Mouse (Mus musculus) NIH3T3 (cell line): ENCODE results near the gene Ampd1.
"Not testable (repeated sequence)": the region's sequence is repeated elsewhere in the genome, so short reads cannot be mapped to it uniquely, and the experiment has no call there.

Experiments
- DNase-seq: peaks from one replicate; pipeline ENCODE4 v3.0.0-alpha.2; 2012; ENCODE audit warnings: low read depth

Ampd1 gene

DNA sequence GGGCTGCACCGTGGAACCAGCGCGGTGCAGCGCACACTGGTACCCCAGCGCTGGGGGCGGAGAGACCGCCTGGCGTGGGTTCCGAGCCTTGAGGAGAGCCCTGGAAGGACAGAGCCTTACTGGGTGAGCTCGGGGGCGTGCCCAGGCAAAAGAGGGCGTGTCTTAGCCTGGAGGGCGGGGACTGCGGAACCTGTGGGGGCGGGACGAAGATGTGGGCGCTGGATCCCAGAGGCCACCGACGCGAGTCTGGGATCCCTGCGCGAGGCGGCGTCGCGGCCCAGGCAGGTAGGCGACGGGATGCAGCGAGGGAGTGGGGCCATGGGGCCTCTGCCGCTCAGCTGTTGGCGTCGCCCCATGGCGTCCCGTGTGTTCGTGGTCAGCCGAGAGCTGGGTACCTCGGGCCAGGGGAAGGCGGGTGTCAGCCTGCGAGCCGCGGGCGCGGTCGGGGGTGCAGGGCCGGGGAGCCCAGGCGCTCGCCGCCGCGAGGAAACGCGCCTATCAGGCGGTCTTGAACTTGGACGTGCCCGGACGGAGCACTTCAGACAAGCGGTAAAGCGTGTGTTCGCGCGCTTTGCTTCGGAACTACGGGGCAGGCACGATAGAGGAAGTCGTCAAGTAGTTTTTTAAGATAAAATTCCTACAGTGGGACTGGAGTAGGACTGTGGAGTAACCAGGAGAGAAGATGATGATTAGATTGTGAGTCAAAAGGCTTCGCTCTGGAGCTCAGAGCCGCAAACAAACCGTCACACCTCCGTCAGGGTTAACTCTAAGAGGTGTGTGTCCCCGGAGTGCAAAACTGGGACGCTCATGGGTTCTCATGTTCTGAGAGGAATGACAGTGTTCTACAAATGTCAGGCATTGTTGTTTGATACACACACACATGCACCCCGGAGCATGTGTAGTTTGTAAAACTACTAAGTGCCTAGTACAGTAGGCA, 28.9 kb downstream of the Ampd1 start, which contains the start of gene Dennd2c:
Dennd2c (plus strand) TSS at position 151 of the 937 bp plus-strand sequence.
- peak; percentile 95 for DNase-seq

DNA sequence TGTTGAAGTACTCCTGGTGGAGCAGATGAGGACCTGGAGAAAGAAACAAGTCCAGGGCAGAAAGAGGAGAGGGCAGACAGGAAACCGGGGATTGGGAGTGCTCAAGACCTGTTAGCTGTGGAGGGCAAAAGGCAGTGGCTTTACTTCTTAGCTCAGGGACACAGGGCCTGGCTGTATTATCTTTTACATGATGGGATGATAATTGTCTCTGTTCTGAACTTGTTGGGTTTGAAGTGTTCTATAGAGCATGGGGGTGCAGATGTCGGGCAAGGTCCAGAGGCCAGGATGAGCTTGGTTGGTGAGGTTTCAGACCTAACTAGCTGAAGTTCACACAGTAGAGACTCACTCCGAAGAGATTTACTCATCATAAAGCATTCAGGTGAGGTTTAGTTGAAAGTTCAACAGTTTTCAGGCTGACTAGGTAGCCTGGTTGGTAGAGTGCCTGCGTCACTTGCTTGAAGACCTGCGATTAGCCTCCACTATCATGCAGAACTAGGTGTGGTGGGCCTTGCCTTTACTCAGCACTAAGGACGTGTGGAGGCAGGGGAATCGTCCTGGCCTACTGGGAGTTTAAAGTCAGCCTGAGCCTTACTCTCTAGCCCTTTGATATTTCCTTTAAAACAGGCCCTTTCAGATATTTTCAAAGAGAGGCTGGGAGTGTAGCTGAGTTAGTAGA, 33.9 kb downstream of the Ampd1 start:
- DNase-seq: no peak

DNA sequence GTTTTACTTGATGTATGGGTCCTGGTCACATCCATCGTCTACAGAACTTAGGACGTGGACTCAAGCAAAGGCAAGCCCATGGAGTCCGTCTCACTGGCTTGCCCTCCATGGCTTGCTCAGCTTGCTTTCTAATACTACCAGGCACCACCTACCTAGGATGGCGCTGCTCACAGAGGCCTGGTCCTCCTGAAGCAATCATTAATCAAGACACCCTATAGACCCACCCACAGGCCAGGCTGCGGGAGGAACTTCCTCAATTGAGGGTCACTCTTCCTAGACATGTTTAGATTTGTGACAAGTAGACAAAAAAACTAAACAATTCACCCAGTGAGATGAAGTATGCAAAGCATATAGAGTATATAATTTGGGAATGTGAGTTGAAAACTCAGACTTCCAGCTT, 38.4 kb downstream of the Ampd1 start:
- DNase-seq: no peak

DNA sequence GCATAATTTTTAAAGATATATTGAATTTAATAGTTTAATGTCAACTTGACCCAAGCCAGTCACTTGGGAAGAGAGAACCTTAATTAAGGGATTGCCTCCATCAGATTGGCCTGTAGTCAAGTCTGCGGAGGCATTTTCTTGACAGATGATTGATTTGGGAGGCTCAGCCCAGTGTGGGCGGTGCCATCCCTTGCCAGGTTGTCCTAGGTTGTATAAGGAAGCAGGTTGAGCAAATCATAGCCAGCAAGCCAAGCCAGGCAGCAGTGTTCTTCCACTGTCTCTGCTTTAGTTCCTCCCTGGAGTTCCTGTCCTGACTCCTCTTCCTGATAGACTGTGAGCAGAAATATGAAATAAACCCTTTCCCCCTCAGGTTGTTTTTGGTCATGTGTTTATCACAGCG, 49.8 kb downstream of the Ampd1 start:
- no peak for DNase-seq

DNA sequence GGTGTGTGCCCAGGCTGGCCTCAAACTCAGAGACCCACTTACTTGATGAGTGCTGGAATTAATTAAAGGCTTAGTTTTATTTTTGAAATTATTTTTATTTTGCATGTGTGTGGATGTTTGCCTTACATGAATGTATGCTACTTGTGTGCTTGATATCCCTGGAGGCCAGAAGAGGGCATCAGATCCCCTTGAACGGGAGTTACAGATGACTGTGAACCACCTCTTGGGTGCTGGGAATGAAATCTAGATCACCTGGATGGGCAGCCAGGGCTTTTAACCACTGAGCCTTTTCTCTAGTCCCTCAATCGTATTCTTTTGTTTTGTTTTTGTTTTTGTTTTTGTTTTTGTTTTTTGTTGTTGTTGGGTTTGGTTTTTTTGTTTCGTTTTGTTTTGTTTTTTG, 52.3 kb downstream of the Ampd1 start:
- no peak for DNase-seq

DNA sequence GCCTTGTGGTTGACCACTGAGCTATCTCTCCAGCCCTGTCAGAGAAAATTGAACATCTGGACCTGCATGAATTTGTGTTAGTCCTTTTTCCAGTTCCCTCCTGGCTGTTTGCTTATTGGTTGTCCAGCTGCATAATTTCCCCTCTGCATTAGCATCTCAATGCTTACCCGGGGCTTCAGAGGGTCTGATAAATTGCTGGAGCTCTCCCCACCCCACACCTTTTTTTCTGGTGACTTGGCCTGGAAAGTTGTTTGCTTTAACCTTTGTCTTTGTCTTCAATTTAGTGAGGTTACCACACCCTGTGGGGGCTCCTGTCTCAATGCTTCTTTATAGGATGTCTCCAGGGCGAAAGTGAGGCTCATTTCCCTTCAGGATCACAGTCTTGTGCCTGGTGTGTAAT, 53.4 kb downstream of the Ampd1 start:
- DNase-seq: no peak

DNA sequence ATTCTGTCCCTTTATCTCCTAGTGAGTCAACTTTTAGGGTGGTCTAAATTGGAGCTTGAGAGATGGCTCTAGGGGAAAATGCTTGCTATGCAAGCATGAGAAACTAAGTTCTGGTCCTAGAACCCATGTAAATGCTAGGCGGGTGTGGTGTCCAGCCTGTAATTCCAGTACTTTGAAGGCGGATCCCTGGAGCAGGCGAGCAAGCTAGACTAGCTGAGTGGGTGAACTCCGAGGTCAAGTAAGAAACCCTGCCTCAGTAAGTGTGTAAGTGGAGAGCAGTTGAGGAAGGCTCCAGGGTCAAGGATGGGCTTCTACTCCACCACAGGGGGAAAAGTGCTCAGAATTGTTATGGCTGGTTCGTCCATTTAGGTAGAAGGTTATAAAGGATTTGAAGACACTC, 53.9 kb downstream of the Ampd1 start:
- DNase-seq: no peak

DNA sequence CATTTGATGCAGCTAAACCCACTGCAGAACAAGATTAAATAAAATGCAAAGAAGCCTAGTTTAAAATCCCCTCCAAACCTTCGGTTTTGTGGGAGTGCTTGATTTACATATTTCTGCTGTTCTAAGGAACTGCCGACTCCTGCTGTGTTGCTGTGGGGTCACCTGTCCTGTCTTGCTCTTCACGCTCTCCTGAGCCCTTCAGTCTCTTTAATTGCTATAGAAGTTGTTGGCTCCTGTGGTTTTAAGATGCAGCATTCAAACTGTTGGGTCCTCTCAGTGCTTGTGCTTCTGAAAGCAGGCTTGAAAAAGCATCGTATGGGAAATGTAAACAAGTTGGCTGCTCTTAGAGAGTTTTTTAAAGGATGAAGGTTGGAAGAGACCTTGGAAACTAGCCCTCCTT, 54.4 kb downstream of the Ampd1 start:
- no peak for DNase-seq

DNA sequence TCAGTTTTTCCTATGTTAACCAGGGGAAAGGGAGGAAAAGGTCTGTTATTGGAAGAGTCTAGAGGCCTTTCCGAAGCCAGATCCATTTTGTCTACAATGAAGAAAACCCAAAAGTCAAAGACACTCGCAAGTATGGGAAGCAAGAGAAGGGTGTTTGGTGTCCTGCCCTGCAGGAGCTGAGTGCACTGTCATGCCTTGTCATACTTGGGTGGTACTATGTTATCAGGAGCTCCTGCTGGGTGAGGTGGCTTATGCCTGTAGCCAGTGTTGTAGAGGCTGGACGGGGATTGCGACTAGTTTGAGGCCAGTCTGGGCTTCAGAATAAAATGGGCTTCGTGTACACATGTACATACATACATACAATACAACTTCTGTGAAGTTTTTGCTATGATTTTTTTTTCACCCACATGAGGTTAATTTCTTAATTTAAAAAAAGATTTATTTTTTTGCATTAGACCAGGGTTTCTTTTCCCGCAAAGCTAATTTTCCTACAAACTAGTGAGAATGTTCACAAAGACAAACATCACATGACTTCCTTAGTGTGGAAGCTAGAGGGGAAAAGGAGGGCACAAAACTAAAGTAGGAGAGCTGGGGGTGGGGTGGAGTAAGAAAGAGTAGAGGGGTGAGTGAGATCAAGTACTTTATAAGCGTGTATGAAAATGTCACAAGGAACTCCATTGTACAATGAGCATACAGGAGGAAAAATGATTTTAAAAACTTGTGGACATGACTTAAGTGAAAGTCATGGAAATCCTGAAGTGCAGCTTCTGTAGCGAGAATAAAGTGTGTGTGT, 55.7 kb downstream of the Ampd1 start:
- DNase-seq: no peak

DNA sequence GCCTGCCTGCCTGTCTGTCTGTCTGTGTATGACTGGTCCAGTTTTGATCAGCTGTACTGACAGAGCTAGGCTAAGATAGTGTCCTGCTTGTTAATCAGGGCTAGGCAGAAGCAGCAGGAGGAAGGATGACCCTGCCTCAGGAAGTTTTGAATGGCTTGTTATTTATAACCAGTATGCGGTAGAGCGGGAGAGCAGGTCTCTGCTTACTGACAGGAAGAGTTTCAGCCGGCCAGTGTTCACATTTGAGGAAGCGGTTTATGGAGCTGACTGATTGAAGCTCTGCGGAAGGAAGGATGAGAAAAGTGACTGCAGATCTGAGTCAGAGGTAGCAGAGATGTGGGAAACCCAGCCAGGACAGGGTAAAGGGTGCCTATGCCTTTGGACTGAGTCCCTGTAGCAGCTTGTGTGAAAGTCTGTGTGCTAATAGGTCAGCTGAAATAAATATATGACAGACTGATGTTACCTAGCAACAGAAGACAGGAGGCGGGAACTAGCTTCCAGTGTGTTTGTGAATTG, 56.5 kb downstream of the Ampd1 start:
- DNase-seq: peak; percentile 69

DNA sequence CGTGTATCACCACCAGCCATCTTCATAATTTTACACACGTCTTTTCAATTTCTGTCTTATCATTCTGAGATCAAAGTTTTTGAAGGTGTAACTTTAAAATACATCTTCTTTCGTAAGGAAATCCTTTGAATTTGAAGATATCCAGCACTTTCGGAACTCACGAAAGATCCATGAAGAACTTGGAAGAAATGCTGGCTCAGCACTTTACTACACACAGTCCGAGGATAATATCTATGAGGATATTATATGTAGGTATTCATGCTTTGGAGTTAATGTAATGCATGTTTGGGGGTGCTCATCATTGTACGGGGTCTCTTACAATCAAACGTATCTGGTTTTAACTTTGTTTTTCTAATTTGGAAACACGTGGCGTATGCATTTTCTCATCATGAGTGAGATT, 59.3 kb downstream of the Ampd1 start:
- DNase-seq: no peak

DNA sequence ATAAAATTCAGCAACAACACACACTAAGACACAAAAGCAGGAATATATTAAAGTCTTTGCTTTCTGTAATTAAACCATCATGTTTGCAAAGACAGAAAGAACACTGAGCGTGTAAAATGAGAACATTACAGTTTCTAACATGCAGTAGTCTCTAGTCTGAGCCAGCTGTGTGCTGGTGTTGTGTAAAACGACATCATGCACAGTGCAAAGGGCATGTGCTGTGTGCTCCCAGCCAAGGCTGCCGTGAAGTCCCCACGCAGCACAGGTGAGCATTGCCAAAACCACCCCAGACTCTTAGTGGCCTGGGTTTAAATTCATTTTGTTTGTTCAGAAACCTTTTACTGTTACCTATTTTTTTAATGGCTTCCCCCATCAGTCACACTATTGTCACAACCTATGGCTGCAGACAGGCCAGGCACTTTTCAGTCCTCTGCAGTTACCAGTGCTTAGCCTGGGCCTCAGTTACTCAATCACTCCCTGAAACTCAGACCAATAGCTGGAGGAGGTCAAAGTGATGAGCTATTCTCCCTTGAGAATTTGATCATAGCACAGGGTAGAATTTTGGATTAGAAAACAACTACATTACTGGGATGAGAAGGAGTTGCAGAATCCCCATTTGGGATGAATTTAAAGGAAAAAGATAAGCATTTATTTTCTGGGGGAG, 62.7 kb downstream of the Ampd1 start:
- peak; percentile 17 for DNase-seq

DNA sequence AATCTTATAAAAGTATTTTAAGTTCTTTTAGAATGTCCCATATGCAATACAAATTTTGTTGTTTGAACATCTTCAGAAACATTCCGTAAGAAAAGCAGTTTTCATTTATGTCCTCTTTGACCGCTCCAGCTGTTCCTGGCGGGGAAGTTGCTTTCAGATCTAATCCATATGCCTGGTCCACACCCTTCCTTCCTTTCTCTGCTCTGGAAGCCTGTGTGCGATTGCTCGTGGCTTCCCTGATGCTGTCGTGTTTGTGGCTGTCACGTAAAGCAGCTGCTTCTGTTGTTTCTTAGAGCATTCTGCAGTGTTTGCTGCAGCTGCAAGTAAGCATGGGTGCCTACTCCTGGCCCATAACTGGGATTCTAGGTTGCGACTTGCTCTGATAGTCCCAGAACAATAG, 65.2 kb downstream of the Ampd1 start:
- no peak for DNase-seq

DNA sequence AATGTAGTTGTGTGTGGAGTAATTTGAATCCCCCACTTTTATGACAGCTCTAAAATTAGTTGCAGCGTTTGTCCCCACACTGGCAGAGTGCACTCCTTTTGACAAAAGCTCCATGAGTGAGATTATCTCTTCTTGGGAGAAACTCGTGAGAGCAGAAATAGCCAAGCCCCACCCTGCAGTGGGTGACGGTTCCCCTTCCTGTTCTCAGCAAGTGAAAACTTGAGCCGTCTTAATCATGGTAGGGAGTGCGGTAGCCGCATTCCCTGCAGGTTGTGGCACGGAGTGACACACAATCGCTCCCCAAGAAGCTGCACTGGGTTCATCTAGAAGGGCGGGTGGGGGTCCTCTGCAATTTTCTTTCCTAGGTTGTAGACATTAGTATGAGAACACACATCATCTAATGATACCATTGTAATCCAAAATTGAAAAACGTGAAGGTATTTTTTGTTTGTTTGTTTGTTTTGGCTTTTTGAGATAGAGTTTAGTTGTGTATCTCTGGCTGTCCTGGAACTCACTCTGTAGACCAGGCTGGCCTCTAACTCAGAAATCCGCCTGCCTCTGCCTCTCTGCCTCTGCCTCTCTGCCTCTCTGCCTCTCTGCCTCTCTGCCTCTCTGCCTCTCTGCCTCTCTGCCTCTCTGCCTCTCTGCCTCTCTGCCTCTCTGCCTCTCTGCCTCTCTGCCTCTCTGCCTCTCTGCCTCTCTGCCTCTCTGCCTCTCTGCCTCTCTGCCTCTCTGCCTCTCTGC, 66.5 kb downstream of the Ampd1 start:
- not testable (repeated sequence) for DNase-seq

DNA sequence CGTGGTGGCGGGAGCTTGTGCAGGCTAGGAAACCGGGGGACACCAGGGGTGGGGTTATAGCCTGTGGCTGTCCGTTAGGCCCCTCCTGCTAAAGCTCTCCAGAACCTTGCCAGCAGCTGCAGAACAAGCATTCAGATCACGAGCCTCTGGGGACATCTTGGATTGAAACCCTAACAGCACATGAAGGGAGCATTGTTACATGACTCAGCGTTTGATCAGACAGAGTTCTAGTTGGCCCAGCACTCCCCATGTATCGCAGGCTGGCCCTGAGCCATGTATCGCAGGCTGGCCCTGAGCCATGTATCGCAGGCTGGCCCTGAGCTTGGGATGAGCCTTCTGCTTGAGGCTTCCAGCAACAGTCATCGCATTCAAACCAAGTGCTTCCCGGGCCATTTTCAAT, 67.5 kb downstream of the Ampd1 start:
- DNase-seq: peak; percentile 66

DNA sequence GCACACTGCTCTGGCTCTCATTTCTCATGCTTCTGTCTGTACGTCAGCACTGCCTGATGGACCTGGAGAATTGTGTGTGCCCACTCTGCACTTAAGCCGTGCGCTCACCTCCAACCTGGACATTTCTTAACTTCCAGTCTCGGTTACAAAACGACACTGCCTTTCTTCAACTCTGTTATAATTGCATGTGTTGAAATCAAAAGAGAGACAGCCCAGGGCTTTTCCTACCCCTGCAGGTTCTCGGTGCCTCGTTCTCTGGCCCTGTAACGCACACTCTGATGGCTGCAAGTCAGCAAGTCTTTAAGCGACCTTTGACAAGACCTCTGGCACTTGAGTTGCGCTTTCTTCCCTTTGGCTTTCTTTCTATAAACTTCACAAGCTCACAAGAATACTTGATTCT, 68.6 kb downstream of the Ampd1 start:
- no peak for DNase-seq

DNA sequence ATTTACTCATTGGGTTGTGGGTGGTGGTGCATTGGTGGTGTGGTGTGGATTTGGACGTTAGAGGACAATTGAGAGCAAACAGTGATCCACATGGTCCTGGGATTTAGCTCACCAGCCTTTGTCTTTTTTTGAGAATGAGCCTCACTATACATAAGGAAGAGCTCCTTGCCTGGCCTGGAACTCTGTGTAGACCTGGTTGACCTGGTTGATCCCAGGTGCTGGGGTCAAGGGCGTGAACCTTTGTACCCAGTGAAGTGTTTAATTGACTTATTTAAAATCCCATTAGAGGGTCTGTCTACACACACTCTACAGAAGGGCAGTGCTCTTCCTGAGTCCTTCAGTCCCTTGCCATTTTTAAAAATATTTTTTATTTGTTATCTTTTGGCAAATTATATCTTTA, 71.5 kb downstream of the Ampd1 start:
- no peak for DNase-seq

DNA sequence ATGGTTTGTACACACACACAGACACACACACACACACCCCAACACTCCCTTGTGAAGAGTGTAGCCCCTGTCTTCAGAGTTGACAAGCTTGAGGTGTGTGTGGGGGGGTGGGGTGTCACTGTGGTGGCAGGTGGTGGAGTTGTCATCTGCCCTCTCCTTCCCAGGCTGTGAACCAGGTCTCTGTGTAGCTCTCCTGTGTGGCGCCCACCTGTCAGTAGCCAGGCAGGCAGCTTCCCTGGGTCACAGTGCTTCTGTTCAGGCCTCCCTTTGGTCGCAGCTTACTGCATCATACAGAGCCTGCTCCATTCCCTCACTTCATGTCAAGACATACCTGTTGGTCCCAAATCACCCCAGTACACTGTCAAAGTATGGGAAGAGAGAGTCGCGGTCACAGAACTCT, 72.0 kb downstream of the Ampd1 start:
- DNase-seq: no peak

DNA sequence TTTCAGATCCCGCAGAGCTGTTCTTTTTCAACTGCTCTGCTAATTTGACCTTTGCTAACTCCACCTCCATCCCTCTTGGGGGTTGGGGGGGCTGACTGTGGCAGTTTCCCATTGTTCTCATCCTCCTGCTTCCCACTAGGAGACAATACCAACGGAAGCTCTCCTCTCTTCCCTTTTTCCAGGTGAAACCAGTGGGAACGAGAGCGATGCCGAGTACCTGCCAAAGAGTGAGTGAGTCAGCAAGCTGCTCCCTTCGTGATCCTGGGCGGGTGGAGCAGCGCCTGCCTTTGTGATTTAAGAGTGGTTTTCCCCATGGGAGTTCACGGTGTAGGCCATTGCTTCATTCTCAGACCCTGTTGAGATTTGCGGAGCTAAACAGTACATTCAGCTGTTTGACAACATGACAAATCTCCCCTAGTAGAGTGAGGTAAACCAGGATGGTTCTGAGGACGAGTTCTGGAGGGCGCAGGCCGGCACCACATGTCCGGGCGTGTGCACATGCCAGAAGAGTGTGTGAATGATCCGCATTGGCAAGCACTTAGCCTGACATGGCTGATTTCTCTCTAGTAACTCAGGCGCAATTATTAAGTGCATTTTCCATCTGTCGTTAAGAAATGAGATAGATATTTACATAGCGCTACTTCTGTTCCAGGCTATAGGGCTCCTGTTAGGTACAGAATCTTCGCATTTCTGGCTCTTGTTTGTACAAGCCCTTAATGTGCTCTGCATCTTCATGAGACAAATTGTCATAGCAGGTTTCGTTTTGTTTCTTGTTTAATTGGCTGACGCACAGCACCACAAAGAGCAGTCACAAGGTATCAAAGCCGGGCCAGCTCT, 72.7 kb downstream of the Ampd1 start:
- peak; percentile 32 for DNase-seq

DNA sequence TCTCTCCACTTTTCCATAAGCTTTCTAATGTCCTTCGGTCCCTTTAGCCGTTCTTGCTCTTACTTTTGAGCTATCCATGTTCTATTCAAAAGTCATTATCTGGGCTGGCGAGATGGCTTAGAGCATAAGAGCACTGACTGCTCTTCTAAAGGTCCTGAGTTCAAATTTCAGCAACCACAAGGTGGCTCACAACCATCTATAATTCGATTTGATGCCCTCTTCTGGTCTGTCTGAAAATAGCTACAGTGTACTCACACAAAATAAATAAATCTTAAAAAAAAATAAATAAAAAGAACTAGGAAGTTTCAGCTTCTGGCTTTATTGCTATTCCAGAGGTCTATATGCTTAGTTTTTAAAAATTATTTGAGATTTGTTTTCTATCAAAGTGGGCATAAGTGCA, 74.0 kb downstream of the Ampd1 start:
- DNase-seq: peak; percentile 15
